Mouse (Mus musculus) cerebellum, postnatal 4 days (tissue): Measurements from ENCODE around the gene Dnajc12.
"Not testable (repeated sequence)": the region's sequence is repeated elsewhere in the genome, so short reads cannot be mapped to it uniquely, and the experiment has no call there.

Experiments used
- DNase-seq, 2 experiments: peaks; one replicate each; pipeline ENCODE4 v3.0.0; 2022; ENCODE audit warnings: low spot score in 2 of 2, mixed read lengths in 1 of 2

Gene Dnajc12

DNA sequence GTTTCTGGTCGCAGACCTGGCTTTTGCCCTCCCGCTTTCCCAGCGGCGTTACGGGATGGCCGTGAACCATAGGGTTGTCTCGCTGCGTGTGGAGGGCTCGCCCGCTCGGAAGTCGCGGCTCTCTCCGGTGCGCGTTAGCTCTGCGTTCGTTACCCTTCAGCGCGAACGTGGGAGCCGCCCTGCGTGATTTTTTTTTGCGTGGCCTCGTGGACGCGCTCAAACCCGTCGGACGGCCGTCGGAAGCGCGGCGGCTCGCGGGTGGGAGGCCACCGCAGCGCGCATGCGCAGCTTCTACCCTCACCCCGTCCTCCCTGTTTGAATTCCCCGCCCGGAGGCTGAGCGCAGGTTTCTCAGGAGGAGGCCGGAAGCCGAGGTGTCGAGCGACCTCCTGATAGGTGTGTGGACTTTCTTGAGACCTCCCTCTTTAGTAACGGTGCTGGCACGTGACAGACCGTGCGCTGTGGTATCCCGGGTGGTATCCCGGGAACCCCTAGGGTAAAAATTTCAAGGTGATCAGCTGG, 47.6 kb downstream of the Dnajc12 start, which contains the start of gene Ctnna3:
Ctnna3 (plus strand) TSS at position 314 of the 521 bp plus-strand sequence.
- peak; percentile 59 to 82 for DNase-seq

- no peak for DNase-seq
Measured at GRCm38 (mm10) chr10:63431221-63431736, 49.0 kb downstream of the Dnajc12 start.

- DNase-seq: no peak
Measured at GRCm38 (mm10) chr10:63432099-63432498, 49.9 kb downstream of the Dnajc12 start.

DNA sequence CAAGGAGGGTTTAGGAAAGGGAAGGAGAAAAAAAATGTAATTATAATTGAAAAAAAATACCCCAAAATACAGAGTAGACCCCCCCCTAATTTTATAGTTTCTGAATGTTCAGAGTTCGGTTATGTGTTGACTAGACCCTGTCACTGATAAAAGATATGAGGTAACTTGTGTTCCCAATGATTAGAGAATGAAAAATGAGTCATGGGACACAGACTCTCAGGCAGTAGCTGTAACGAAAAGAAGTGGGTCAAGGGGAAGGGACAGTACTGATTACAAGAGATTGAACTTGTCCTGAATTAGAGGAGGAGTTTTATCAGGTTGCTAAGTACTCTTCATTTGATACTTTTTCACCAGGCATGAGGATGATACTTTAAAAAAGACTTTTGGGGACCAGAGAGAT, 50.6 kb downstream of the Dnajc12 start:
- DNase-seq: no peak

DNA sequence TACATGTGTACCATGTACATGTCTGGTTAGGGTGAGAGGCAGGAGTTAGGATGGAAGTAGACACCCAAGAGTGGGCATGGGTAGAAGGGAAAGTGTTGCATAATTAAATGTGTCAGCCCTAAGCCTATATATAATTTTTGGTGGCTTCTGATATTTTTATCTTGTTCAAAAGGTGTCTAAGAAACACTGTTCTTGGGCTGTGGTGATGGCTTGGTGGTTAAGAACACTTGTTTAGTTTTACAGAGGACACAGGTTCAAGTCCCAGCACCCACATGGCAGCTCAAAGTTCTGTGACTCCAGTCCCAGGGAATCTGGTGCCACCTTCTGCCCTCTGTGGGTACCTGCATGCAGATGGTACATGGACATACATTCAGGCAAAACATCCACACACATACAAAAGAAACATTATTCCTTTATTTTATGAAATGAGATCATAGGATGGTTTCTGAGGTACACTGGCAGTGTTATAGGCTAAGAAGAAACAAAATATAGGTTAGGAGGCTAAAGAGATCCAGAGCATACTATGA, 56.6 kb downstream of the Dnajc12 start:
- no peak for DNase-seq

GRCm38 (mm10) chr10:63439694-63440228, 57.5 kb downstream of the Dnajc12 start:
- DNase-seq: no peak

DNA sequence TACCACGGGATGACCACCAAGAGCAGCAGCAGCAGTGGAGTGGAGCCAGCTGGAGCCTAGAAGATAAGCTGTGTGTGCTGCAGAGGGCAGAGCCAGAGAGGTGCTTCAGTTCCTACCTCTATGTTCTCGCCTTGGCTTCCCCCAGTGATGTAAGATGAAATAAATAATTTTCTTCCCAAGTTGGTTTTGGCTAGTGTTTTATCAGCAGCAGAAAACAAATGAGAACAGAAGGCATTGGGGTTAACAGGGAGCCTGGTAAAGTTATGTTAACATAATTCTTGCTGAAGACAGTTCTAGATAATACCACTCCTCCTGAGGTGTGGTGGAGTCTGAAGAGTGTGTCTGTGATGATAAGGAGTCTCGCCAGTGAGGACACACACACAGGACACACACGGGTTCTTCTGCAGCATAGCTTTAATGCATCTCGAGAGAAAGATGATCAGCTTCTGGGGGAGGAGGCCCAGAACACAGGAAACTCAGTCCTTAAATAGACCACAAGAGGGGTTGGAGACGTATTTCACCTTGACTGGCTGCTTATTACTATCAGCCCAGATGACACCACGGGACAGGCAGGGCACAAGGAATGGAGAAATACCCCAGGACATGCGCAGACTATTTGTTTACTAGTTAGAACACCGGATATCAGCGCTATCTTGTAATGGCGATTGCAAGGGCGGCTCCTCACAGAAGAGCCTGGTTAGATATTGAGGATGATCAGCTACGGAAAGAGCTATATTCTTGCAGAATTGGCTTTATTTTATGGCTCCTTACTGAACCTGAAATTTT, 62.6 kb downstream of the Dnajc12 start:
- DNase-seq: not testable (repeated sequence)

DNA sequence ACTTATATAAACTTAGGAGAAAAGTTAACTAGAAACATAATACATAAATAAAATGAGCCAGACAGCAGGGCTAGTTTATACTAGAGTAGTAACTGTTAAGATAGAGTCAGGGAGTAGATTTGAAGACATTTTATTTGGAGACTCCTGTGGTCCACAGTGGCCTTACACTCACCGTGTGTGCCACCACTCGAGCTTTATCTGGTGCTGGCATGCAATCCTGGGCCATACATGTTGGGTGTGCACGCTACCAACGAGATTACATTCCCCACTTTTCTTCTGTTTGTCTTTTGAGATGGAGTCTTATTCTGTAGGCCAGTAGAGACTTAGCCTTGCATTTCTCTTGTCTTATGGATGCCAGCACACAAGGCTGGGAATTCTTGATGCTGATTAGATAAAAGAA, 71.7 kb downstream of the Dnajc12 start:
- no peak for DNase-seq

GRCm38 (mm10) chr10:63455110-63455878, 73.1 kb downstream of the Dnajc12 start:
- peak in 1 of 2 experiments; percentile 12 for DNase-seq

DNA sequence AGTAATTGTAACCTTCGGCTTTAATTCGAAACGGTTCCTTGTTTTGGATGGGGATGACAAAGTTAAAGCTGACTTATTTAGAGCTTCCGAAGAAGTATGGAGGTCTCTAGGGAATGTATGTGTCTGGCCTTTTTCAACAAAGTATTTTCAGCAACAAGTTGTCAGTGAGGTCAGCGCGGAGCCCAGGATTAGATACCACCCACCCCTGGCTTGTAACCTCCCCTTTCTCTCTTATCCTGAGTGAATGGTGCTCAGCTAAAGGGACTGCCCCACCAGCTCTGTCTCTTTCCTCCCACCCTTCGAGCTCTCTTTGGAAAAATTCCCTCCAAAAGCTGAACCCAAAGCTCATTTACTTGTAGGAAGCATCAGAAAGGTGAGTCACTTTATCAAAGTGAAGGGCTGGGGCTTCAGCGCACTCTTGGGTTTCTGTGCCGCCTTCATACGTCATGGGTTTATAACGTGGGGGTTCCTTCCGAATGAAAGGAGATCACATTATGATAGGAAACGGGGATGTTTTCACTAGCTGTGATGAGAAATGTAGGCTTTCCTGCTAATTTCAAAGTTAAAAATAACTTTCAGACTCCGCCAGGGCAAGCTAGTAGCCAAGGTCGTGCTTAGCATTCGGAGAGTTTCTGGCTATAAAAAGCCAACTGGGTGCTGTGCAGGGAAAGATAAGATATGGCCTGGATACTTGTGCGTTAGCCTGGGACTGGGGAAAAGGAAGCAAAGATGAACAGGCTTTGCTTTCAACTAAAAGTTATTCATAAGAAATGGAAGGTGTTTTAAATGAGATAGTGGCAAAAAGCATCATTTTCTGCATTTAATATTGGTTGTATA, 75.3 kb downstream of the Dnajc12 start:
- no peak for DNase-seq
